Mouse (Mus musculus): Measurements from ENCODE around the gene Acadm.

DNA sequence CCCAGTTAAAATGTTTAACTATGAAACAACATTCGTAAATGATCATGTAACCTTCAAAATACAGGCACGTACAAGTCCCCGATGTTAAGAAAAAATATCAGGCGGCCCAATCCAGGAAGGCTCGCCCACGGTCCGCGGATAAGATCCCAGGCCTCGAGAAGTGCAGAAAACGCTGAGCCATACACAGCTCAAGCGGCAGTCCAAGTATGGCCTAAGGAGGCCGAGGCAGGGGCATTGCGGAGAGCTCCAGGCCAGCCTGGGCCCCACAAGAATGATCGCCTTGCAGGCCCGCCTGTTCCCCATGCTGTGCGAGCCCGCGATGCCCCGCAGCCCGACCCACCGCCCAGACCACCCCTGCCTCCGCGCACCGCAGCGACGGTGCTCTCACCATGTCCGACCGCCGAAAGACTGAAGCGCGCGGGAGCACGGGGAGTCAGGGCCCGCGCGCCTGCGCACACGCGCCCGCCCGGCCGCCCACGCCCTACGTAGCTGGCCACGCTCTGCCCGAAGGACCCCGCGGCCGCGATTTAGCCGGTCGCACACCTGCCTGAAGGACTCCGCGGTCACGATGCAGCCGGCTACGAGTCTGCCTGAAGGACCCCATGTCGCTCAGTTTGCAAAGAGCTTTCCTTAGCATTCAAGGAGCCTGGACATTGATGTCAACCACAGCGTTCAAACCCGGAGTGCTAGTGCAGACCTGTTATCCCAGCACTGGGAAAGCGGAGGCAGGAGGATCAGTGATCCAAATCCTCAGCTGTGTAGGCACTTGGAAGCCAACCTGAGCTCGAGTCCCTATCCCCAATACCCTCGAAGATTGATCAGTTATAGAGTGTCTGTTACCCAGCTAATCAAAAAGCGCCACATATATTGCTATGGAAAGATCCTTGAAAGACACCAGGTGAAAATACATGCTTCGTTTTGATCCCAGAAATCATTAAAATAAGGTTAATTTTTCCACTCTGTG, 31.6 kb downstream of the Acadm start, which contains the start of gene Rabggtb:
- TF ChIP-seq NRF1 (IDR thresholded peaks at IDR 0.05; ENCODE audit: low read depth, low read length), result peak; percentile 97
- TF ChIP-seq RCOR1 (conservative IDR thresholded peaks at IDR 0.05; ENCODE audit: low read depth, low read length), result 0 out of 2 replicates have a peak, but pooled peaks have one; percentile 1
- TF ChIP-seq POLR2A (IDR thresholded peaks at IDR 0.05; ENCODE audit: low read depth, low read length), result peak; percentile 99
- no peak for TF ChIP-seq SMC3 (IDR thresholded peaks at IDR 0.05; ENCODE audit: low read depth, low read length)
- TF ChIP-seq CTCF (conservative IDR thresholded peaks at IDR 0.05 in 1 of 2, IDR thresholded peaks at IDR 0.05 in 1 of 2; ENCODE audit: low read depth in 2 of 2, low read length in 2 of 2), result peak in 1 of 2 experiments; percentile 32; a peak in 1 of 4 replicates
- peak; percentile 95 for TF ChIP-seq KAT2A (IDR thresholded peaks at IDR 0.05; ENCODE audit: insufficient replicate concordance, low read length)
- TF ChIP-seq MEF2A (IDR thresholded peaks at IDR 0.05; ENCODE audit: borderline replicate concordance, low read depth, low read length), result peak; percentile 85
